Mouse (Mus musculus) myocyte (in vitro differentiated cells): ENCODE data around the gene Cfap299. TPM values are rescaled to one million over a fixed set of nuclear protein-coding genes. Genes with fewer than 3 reads are reported as not detected.

Experiments
- H3K27me3 ChIP-seq: one replicate; pipeline ENCODE4 v1.6.1; 2011; ENCODE audit not compliant: control insufficient read depth, insufficient read depth, insufficient read length
- H3K36me3 ChIP-seq: one replicate; pipeline ENCODE4 v1.6.1; 2011; ENCODE audit not compliant: control insufficient read depth, insufficient read depth
- H3K4me2 ChIP-seq: one replicate; pipeline ENCODE4 v1.6.1; 2011; ENCODE audit warnings: low read depth, control low read depth
- H3K4me3 ChIP-seq: one replicate; pipeline ENCODE4 v1.5.1; 2011; ENCODE audit warnings: mild to moderate bottlenecking, control low read depth, moderate library complexity
- H3K79me2 ChIP-seq: one replicate; pipeline ENCODE4 v1.6.1; 2011; ENCODE audit not compliant: control insufficient read depth, insufficient read depth
- H3ac ChIP-seq: one replicate; pipeline ENCODE4 v1.6.1; 2011; ENCODE audit not compliant: control insufficient read depth, insufficient read length
- CEBPB ChIP-seq: IDR thresholded peaks from 2 replicates; pipeline ENCODE4 v1.6.1; 2011; ENCODE audit warnings: mild to moderate bottlenecking, moderate library complexity; ENCODE audit not compliant: poor library complexity, insufficient read depth, severe bottlenecking
- E2F4 ChIP-seq: IDR thresholded peaks from one replicate; pipeline ENCODE4 v1.6.1; 2011; ENCODE audit warnings: mild to moderate bottlenecking, control low read depth, moderate library complexity; ENCODE audit not compliant: insufficient read depth
- MAX ChIP-seq: IDR thresholded peaks from one replicate; pipeline ENCODE4 v1.6.1; 2011; ENCODE audit warnings: low read depth, mild to moderate bottlenecking, control low read depth
- MYOD1 ChIP-seq, 3 experiments: IDR thresholded peaks; one replicate each; pipeline ENCODE4 v1.6.1; 2011; ENCODE audit warnings: control low read depth in 2 of 3, low read depth in 2 of 3, mild to moderate bottlenecking in 2 of 3, moderate library complexity in 1 of 3; ENCODE audit not compliant: insufficient read length in 2 of 3, control insufficient read depth in 1 of 3
- MYOG ChIP-seq, 3 experiments: IDR thresholded peaks; one replicate each; pipeline ENCODE4 v1.6.1; 2011; ENCODE audit warnings: control low read depth in 2 of 3, low read depth in 2 of 3, mild to moderate bottlenecking in 2 of 3; ENCODE audit not compliant: insufficient read length in 2 of 3, control insufficient read depth in 1 of 3, insufficient read depth in 1 of 3
- POLR2A ChIP-seq: IDR thresholded peaks from one replicate; pipeline ENCODE4 v1.6.1; 2011; ENCODE audit warnings: low read depth, mild to moderate bottlenecking, control low read depth, moderate library complexity; ENCODE audit not compliant: insufficient read length
- POLR2AphosphoS2 ChIP-seq: IDR thresholded peaks from one replicate; pipeline ENCODE4 v1.6.1; 2011; ENCODE audit warnings: low read depth, control low read depth; ENCODE audit not compliant: insufficient read length
- REST ChIP-seq: IDR thresholded peaks from one replicate; pipeline ENCODE4 v1.6.1; 2011; ENCODE audit warnings: mild to moderate bottlenecking, control low read depth, moderate library complexity; ENCODE audit not compliant: insufficient read depth, insufficient read length
- SRF ChIP-seq: IDR thresholded peaks from one replicate; pipeline ENCODE4 v1.6.1; 2011; ENCODE audit warnings: low read depth; ENCODE audit not compliant: control insufficient read depth, insufficient read length
- TCF12 ChIP-seq: IDR thresholded peaks from one replicate; pipeline ENCODE4 v1.6.1; 2011; ENCODE audit warnings: mild to moderate bottlenecking, control low read depth; ENCODE audit not compliant: poor library complexity, insufficient read depth, severe bottlenecking
- TCF3 ChIP-seq: IDR thresholded peaks from one replicate; pipeline ENCODE4 v1.6.1; 2011; ENCODE audit warnings: low read depth, control low read depth; ENCODE audit not compliant: insufficient read length
- USF1 ChIP-seq: IDR thresholded peaks from one replicate; pipeline ENCODE4 v1.6.1; 2011; ENCODE audit warnings: low read depth, mild to moderate bottlenecking, control low read depth, moderate library complexity
- polyA plus RNA-seq: library from polyadenylated mRNA; unstranded; fragments of >200 nt; fragmentation: generic; extraction: Trizol; gene quantifications from one replicate; pipeline ENCODE4 v1.2.1, GENCODE M21; 2012; ENCODE audit warnings: missing spikeins

The Cfap299 gene
- polyA plus RNA-seq, 1 experiment: not detected

GRCm38 (mm10) chr5:98449873-98450272, 120.8 kb downstream of the Cfap299 start:
- H3K4me2 ChIP-seq: no peak overlapping the region
- no peak overlapping the region for H3K4me3 ChIP-seq
- no peaks in the 10 kb centered on the region for H3K36me3 ChIP-seq
- peaks cover 4% of the 10 kb centered on the region for H3K27me3 ChIP-seq
- no peaks in the 10 kb centered on the region for H3K79me2 ChIP-seq
- TF ChIP-seq REST (no peak), TCF12 (no peak), POLR2A (no peak), E2F4 (no peak), MYOD1 (IDR thresholded peaks at IDR 0.05; ENCODE audit: control insufficient read depth in 1 of 3, insufficient read length in 2 of 3, low read depth in 2 of 3) (no peak), MAX (no peak), USF1 (no peak), MYOG (IDR thresholded peaks at IDR 0.05; ENCODE audit: control insufficient read depth in 1 of 3, insufficient read depth in 1 of 3, insufficient read length in 2 of 3, low read depth in 2 of 3) (no peak), TCF3 (no peak), SRF (no peak), POLR2AphosphoS2 (no peak), CEBPB (no peak)
- H3ac ChIP-seq: no peak overlapping the region

- H3K79me2 ChIP-seq: no peaks in the 10 kb centered on the region
- H3K4me2 ChIP-seq: no peak overlapping the region
- H3ac ChIP-seq: no peak overlapping the region
- no peaks in the 10 kb centered on the region for H3K27me3 ChIP-seq
- H3K36me3 ChIP-seq: no peaks in the 10 kb centered on the region
- TF ChIP-seq CEBPB: no peak
- no peak for TF ChIP-seq MYOD1 (IDR thresholded peaks at IDR 0.05; ENCODE audit: control insufficient read depth in 1 of 3, insufficient read length in 2 of 3, low read depth in 2 of 3)
- TF ChIP-seq E2F4: no peak
- no peak for TF ChIP-seq MAX
- no peak for TF ChIP-seq MYOG (IDR thresholded peaks at IDR 0.05; ENCODE audit: control insufficient read depth in 1 of 3, insufficient read depth in 1 of 3, insufficient read length in 2 of 3, low read depth in 2 of 3)
- TF ChIP-seq TCF12: no peak
- TF ChIP-seq POLR2A: no peak
- no peak for TF ChIP-seq USF1
- TF ChIP-seq TCF3: no peak
- no peak for TF ChIP-seq REST
- no peak for TF ChIP-seq SRF
- TF ChIP-seq POLR2AphosphoS2: no peak
- no peak overlapping the region for H3K4me3 ChIP-seq
These were observed 137.9 kb downstream of the Cfap299 start for GRCm38 (mm10) chr5:98466882-98467535.

- TF ChIP-seq POLR2AphosphoS2 (no peak), USF1 (no peak), SRF (no peak), MAX (no peak), POLR2A (no peak), REST (no peak), TCF3 (no peak), E2F4 (no peak), MYOG (IDR thresholded peaks at IDR 0.05; ENCODE audit: control insufficient read depth in 1 of 3, insufficient read depth in 1 of 3, insufficient read length in 2 of 3, low read depth in 2 of 3) (no peak), CEBPB (no peak), MYOD1 (IDR thresholded peaks at IDR 0.05; ENCODE audit: control insufficient read depth in 1 of 3, insufficient read length in 2 of 3, low read depth in 2 of 3) (no peak)
- no peaks in the 10 kb centered on the region for H3K79me2 ChIP-seq
These were observed 140.9 kb downstream of the Cfap299 start for GRCm38 (mm10) chr5:98470052-98470451.

GRCm38 (mm10) chr5:98476539-98476938, 147.4 kb downstream of the Cfap299 start:
- Histone ChIP-seq H3K79me2 (no peaks in the 10 kb centered on the region), H3K4me2 (no peak overlapping the region), H3K36me3 (no peaks in the 10 kb centered on the region), H3ac (no peak overlapping the region), H3K4me3 (no peak overlapping the region), H3K27me3 (no peaks in the 10 kb centered on the region)
- TF ChIP-seq MYOD1 (IDR thresholded peaks at IDR 0.05; ENCODE audit: control insufficient read depth in 1 of 3, insufficient read length in 2 of 3, low read depth in 2 of 3) (no peak), REST (no peak), POLR2AphosphoS2 (no peak), MAX (no peak), SRF (no peak), TCF3 (no peak)

More at GRCm38 (mm10) chr5:98470052-98470451, 140.9 kb downstream of the Cfap299 start:
- no peak overlapping the region for H3K4me2 ChIP-seq
- no peak overlapping the region for H3K4me3 ChIP-seq
- H3K27me3 ChIP-seq: no peaks in the 10 kb centered on the region
- no peaks in the 10 kb centered on the region for H3K36me3 ChIP-seq
- no peak overlapping the region for H3ac ChIP-seq

GRCm38 (mm10) chr5:98477261-98477660, 148.2 kb downstream of the Cfap299 start:
- H3K4me3 ChIP-seq: no peak overlapping the region
- no peaks in the 10 kb centered on the region for H3K27me3 ChIP-seq
- no peak overlapping the region for H3K4me2 ChIP-seq
- no peaks in the 10 kb centered on the region for H3K36me3 ChIP-seq
- TF ChIP-seq MAX (no peak), USF1 (no peak), POLR2A (no peak), SRF (no peak), POLR2AphosphoS2 (no peak), MYOG (IDR thresholded peaks at IDR 0.05; ENCODE audit: control insufficient read depth in 1 of 3, insufficient read depth in 1 of 3, insufficient read length in 2 of 3, low read depth in 2 of 3) (no peak), TCF3 (no peak), TCF12 (no peak), MYOD1 (IDR thresholded peaks at IDR 0.05; ENCODE audit: control insufficient read depth in 1 of 3, insufficient read length in 2 of 3, low read depth in 2 of 3) (no peak), E2F4 (no peak), REST (no peak), CEBPB (no peak)
- no peaks in the 10 kb centered on the region for H3K79me2 ChIP-seq
- no peak overlapping the region for H3ac ChIP-seq
